Mouse (Mus musculus) bone marrow, adult 2 months (tissue): Measurements from ENCODE around the gene Ntng1.

Experiments
- CTCF ChIP-seq: fragments of 200-500 bp; IDR thresholded peaks from 2 replicates; pipeline ENCODE4 v1.5.1; 2011; ENCODE audit warnings: low read length, control low read depth; ENCODE audit not compliant: control insufficient read depth, insufficient read depth
- POLR2A ChIP-seq: fragments of 200-500 bp; IDR thresholded peaks from 2 replicates; pipeline ENCODE4 v1.6.1; 2011; ENCODE audit warnings: low read depth, mild to moderate bottlenecking, control low read depth, low read length, borderline replicate concordance; ENCODE audit not compliant: control insufficient read depth

DNA sequence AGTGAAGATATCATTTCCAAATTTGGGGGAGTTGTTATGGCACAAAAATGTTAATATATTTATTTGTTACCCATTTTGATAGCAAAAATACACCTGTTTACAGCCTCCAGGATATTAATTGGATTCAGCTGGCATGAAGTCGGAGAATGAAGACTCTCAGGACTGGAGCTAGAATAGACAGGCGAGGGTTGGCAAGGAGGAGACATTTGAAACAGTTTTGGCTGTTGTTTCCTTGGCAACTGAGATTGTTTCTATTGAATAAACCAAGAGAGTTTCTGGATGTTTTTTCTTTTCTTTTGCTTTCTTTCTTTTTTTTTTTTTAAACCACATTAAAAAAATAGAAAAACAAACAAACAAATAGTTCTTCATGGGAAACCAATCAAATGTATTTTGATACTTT lies 159.7 kb downstream of the Ntng1 start:
- TF ChIP-seq CTCF (no peak), POLR2A (no peak)
